Mouse (Mus musculus): ENCODE data around the gene N4bp3.
"Not testable (repeated sequence)": the region's sequence is repeated elsewhere in the genome, so short reads cannot be mapped to it uniquely, and the experiment has no call there.

N4bp3 gene

DNA sequence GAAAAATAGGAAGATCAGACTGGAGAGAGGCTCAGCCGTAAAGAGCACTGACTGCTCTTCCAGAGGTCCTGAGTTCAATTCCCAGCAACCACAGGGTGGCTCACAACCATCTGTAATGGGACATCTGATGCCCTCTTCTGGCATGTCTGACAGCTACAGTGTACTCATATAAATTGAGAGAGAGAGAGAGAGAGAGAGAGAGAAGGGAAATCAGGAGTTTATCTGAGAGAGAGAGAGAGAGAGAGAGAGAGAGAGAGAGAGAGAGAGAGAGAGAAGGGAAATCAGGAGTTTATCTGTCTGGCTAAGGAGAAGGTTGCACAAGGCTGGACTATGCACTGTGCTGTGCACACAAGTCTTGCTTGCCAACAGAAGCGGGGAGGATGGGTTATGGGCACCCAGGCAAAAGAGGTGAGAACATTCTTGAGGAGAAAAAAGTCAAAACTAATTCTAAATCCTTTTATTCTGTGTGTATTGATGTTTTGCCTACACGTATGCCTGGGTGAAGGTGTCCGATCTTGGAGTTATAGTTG lies 2.3 kb upstream of the N4bp3 start:
- peak; percentile 21 for DNase-seq (ENCODE audit: low read depth)

DNA sequence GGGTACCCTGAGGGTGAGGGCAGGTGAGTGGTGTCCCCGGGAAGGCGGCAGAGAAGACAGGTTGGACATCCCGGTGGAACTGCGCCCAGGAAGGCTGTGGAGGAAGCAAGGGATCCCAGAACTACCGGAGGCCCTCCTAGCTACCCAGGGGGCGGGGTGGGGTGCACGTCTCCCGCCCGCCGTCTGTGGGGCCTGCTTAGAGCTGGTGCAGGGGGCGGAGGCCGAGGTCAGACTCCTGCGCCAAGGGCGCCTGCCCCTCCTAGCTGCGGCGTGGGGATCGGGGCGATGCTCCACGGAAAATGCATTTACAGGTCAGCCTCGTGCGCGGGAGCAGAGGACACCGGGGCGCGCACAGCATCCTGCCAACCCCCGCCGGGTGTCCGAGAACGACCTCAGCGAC lies 381 bp downstream of the N4bp3 start:
- DNase-seq (ENCODE audit: low read depth): no peak

DNA sequence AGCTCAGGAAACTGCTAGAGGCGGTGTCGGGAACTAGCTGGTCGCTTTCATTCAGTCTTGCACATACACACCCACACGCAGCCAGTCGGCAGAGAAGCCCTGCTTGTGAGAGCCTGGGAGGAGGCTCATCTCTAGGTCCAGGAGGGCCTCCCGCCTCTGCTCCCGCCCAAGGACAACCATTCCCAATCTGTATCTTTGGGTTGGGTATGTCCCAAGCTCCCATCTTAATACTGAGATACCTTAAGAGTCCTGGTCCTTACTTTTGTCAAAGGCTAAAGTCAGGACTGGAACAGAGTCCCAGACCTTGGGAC lies 798 bp downstream of the N4bp3 start:
- DNase-seq (ENCODE audit: low read depth): peak; percentile 57

DNA sequence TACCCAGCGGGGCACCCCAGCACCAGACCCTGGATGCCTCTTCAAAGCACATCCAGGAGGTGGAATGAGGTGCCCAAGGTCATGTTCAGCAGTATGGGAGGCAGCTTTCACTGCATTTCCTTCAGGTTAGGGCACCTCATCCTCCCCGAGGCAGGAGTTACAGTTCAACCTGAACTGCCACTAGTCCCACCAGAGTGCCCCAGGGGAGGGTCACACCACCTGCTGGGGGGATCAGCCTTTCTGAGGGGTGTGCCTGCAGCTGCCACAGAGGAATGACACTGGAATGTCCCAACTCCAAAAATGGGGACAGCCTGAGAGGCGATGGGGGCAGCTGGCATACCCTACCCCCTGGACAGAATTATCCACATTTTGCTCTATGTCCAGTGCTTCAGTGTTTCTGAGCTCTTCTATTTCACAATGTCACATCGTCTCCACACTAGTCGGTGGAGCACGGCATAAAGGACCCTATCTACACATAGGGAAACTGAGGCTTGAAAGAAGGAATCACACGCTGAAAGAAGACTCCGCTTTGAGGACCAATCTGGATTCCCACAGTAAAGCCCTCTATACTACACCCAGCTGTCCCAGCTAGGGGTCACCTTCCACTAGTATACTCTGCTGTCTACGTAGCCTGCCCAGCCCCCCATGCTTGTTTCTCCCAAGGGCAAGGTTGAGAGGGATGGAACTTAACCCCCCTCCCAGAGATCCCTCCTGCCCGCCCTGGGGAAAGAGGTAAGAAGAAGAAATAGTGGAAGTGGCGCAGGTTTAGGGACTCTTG lies 1.3 kb downstream of the N4bp3 start:
- no peak for DNase-seq (ENCODE audit: low read depth)

DNA sequence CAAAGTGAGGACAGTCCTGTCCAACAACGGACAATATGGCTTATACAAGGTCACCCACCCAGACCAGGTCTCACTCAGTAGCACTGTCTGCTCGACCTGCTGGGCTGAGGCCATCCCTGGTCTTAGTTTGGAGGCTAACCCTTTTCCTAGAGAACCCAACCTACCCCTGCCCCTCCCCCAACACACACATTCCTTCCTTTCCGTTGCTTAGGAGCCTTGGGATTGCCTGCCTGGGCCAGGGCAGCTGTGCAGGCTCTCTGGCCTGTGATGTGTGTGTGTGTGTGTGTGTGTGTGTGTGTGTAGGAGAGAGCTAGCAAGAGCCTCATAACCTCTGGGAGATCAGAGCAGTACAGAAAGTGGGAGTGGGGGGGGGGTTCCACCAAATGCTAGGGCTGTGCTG lies 2.1 kb downstream of the N4bp3 start:
- no peak for DNase-seq (ENCODE audit: low read depth)

DNA sequence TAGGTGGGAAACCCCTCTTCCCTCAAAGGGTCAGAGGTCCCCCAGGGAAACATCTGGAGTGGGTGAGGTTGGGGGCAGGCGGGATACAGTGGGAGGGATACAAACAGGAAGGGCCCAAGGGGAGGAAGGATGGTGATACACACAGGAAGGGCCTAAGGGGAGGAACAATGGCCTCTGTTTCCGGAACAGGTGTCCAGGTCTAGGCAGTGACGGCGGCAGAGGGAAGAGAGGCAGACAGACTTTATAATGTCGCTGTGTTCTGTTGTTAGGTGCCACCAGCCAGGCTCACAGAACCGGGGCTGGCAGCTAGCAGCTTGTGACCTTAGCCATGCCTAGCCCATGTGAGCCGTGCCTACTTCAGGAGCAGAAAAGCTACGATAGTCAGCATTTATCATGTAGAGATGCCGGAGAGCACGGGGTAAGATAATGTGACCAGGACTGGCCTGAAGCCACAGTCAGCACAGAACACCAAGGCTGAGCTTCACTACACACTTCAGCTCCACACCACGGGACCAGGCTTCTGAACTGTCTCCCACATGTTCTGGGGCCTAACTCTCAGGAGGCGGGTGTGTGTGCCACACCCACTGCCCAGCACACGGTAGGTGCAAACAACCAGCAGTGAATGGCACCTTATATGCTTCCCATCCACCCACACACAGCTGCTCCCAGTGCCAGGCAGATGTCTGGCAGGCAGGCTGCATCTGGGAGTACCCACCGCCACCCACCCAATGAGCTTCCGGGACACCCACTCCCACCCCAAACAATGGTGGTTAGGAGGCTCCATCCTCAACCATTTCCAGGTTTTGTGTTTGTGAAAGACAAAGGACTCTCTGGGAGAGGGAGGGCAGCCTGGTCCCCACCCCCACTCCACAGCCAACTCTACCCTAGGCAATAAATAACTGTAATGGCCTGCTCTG lies 3.6 kb downstream of the N4bp3 start:
- DNase-seq (ENCODE audit: low read depth): peak; percentile 66

DNA sequence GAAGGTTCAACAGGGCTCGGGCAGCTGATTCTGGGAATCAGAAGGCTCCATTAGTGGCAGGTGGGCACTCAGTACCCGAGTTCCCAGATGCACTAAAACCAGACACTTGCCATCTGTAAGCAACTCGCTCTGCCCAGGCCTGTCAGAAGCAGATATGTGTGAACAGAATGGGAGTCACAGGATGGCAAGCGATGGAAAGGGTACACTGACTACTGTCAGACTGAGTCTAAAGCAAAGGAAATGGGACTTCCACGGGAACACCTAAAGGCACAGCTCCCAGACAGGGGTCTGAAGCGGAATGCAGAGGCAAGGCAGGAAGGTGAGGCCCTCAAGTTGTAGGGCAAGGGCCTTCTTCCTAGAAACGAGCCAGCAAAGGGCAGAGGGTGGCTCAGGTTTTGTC lies 4.4 kb downstream of the N4bp3 start:
- DNase-seq (ENCODE audit: low read depth): no peak

DNA sequence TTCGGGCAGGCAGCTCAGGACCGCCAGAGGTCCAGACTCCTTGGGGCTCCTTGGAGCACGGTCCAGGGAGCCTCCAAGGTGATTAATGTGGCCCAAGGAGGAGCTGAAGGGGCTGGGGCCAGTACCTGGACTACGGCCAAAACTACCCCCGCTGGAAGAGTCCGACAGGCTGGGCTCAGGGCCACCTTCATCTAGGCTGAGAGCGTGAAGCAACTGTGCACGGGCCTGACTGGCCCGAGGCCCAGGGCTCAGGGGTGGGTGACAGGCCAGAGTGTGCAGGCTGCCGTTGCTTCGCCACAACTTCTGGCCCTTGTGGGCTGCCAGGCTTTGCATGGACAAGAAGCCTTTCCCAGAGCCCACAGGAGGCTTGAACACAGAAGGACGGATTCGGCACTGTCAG lies 5.3 kb downstream of the N4bp3 start:
- DNase-seq (ENCODE audit: low read depth): no peak

DNA sequence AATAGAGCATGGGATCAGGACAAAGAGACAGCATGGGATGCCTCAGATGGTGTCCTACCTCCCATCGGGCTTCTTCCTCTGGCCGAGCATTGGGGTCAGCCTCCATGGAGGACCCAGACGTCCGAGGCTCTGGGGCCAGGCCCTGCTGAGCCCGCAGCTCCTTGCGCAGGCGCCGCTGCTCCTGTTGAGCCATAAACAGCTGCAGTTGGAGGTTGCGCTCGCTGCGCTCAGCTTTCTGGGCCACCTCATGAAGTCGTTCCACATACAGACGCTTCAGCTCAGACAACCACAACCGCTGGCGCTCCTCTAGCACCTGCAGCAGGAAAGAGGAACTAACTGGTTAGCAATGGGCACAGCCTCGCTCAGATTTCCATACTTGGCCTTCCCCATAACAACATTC lies 6.4 kb downstream of the N4bp3 start:
- DNase-seq (ENCODE audit: low read depth): peak; percentile 54

DNA sequence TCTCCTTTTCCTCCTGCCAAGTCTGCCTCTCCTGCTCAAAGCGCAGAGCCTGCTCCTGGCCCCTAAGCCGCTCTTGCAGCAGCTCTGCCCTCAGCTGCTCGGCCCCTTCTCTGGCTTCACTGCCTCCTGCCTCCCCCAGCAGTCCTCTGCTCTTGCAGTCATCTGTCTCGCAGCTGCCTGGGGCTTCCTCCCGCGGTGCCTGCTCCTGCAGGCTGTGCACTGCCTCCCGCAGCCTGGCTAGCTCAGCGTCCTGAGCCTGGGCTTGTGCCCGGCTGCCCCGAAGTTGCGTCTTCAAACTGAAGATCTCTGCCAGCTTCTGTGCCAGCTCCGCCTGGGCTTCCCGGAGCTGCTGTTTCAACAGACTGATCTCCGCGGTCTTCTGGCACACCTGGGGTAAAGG lies 6.9 kb downstream of the N4bp3 start:
- no peak for DNase-seq (ENCODE audit: low read depth)

DNA sequence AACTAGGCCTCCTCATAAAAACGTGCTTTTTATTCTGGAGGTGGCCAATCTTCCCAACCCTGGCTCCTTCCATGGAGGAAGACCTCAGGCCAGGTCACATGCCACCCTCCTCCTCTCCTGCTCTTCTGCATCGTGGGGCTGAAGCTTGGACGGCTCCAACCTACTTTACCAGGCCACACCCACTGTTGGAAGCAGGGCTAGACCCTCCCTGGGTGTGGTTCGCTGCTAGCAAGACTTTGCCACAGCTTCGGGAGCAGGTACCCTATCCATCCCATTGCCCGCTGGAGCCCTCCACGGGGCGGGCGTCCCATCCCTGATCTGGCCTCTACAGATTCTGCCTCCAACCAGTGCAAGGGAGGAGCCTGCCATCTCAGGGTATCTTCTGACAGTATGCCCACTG lies 7.4 kb downstream of the N4bp3 start:
- no peak for DNase-seq (ENCODE audit: low read depth)

DNA sequence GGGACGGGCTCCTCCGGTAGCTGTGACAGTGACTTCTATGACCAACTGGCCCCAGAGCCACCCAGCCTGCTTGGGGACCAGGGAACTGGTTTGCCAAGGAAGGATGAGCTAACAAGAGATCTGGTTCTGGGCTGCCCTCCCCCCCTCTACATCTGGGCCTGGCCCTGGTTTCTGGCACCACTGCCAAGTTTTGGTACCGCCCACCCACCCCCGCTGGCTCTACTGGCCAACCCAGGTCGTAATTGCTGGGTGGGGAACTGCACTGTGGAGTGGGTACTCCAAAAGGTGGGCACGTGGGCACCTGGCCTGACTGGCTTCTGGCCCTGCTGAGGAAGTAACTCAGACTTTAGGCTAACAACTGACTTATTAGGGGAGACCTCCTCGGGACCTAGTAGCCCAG lies 9.9 kb downstream of the N4bp3 start:
- no peak for DNase-seq (ENCODE audit: low read depth)

DNA sequence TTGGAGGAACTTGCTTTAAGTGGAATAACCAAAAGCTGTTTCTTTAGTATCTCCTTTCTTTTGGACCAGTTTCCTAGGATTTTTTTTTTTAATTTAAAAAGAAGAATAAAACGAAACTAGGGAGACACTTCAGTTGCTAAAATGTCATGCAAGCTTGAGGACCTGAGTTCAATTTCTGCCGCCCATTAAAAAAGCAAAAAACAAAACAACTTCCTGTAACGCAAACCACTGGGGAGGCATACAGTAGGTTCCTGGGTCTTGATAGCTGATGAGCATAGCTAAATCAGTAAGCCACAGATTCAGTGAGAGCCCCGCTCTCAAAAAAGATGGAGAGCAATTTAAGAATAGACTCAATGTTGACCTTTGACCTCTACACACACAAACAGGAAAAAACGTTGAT lies 12.1 kb downstream of the N4bp3 start:
- no peak for DNase-seq (ENCODE audit: low read depth)

DNA sequence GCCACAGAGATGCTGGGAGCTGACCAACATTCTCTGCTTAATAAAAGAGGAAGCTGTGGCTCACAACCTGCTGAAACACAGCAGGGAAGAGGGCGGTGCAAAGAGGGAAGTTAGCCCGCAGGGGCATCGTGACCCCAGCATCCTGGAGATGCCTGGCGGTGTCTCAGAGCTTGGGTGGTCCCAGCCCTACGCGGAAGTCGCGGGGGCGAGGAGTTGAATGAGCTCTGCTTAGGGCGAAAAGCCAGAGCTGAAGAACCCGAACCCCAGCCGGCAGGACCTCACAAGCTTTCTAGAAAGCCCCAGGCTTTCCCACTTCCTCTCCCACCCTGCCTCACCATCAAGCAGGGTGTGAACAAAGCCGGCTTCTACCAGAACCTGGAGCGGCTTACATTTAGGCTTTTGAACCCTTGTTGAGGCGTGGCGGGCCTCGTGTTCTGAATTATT lies 12.6 kb downstream of the N4bp3 start:
- DNase-seq (ENCODE audit: low read depth): peak; percentile 93

DNA sequence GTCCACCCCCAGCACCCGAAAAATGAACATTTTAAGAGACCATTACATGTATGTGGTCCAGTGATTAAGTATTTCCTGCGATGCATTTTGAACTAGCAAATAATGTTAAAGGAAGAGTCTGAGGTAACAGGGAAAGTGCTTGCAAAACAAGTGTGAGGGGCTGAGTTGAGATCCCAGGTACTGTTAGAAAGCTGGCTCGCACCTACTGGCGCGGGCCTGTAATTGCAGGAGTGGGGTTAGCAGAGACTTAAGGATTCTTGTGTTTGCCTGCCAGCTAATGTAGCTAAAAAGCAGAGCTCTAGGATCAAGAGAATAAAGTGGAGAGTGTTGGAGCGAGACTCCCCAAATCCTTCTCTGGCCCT lies 14.3 kb downstream of the N4bp3 start:
- DNase-seq (ENCODE audit: low read depth): peak; percentile 90

DNA sequence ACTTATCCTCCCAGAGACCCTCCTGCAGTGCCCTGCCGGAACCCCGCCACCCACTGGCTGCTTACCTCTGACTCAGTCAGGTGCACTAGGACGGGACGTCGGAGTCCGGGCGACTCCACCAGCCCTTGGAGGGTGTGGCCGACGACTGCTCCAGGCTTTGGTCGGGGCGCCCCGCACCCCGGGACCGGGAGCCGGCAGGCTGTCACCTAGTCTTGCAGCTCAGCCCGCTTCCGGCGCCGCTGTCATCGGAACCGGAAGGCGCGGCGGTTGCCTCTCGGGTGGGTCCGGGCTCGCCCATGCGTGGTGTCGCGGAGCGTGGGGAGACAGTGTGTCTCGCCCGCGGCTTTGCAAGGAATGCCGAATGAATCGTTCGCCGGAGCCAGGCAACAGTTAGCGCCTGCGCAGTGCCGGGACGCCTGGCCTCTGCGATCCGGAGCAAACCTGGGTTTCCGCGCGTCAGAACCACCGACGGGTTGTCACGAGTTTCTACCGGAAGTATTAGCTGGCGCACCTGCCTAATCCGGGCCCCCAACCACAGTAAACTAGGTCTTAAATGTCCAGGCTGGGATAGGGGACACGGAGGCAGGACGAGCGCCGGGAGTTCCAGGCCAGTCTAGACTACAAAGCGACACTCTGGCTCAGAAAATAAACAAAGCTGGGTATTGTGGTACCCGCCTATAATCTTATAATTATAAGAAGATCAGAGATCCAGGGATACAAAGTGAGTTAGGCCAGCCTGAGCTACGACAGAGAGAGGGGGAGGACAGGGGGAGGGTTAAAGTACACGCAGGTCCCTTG lies 14.9 kb downstream of the N4bp3 start, which contains the start of gene Rmnd5b:
TSS of gene Rmnd5b (minus strand) at position 372 of the 798 bp plus-strand sequence.
- DNase-seq (ENCODE audit: low read depth): peak; percentile 87

DNA sequence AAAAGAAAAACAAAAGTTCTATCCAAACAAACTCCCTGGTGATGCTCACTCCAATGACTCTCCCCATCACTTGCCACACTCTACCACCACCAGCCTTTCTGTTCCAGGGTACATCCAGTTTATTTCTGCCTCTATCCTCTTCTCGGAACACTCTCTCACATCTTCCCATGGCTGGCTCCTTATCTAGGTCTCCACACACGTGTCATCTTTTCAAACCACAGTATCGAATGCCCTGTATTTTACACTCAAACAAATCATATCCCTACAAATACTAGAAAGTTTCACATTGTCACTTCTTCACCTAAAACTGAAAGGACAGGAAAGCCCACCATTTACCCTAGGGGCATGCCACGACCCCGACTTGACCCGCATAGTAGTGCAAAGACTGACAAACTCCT lies 15.5 kb downstream of the N4bp3 start:
- no peak for DNase-seq (ENCODE audit: low read depth)

DNA sequence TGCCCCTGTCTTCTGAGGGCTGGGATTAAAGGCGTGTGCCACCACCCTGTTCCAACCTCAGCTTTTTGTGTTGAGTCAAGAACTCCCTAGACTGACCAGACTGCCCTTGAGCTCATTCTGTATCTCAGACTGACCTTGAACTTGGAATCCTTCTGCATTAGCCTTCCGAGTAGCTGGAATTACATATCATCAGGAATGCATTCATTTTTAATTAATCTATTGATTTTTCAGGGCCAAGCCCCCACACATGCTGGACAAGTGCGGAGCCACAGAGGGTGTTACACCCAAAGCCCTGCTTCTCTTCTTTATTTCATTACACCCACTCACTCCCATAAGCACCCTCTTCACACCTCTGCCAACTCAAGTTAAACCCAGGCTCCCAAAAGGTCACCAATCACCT lies 16.9 kb downstream of the N4bp3 start:
- DNase-seq (ENCODE audit: low read depth): no peak

DNA sequence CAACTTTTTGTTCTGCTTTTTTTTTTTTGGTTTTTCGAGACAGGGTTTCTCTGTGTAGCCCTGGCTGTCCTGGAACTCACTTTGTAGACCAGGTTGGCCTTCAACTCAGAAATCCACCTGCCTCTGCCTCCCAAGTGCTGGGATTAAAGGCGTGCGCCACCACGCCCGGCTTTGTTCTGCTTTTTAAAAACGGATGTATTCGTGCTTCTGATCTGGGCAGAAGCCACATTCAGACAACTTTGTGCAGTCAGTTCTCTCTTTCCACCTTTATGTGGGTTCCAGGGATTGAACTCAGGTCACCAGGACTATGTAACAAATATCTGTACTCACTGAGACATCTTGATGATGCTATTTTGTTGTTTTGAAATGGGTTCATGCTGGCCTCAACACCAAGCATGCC lies 17.4 kb downstream of the N4bp3 start:
- DNase-seq (ENCODE audit: low read depth): not testable (repeated sequence)

DNA sequence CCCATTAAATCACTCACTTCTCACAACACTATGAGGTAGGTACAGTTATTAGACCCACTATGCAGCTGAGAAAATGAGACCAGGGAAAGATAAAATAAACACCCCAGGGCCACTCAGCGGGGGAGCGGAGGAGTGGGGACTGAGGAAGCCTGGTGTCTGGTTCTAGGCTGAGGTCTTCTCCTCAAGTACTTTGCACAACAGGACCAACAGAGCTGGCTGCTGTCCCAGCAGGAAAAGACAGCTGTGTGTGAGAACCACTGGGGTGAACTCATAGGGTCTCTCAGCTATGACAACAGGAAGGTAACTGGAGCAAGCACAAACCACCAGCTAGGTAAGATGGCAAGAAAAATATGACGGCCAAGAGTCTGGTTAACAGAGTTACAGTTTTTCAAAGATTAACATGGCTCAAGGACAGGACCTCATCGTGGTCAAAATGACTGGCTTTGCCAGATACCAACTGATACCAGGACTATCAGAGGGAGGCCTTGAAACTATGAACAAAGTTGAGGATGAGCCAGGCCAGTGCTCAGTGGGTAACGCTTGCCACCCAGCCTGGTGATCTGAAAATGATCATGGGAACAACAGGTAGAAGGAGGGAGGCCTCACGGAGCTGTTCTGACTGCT lies 18.4 kb downstream of the N4bp3 start:
- DNase-seq (ENCODE audit: low read depth): peak; percentile 88

DNA sequence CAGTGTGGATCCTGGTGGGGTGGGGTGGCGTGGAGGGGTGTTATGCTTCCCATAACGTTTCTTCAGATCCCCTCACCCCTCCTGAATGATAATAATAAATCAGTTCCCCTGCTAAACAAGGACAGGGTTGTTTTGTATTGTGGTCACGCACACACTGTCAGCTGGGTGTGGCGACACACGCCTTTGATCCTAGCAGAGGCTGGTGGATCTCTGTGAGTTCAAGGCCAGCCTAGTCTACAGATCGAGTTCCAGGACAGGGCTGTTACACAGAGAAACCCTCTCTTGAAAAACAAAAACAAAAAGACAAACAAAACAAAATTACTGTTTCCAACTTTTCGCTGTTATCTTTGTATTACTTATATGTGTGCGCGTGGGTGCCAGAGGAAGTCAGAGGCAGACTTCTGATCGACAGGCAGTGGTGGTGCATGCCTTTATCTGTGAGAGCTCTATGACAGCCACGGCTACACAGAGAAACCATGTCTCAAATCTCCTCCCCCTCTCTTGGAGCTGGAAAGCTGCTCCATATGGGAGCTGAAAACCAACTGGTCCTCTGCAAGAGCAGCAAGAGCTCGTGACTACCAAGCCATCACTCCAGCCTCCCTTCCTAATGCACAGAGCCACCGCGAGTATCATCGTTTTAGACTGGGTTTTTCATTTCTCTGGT lies 20.9 kb downstream of the N4bp3 start:
- no peak for DNase-seq (ENCODE audit: low read depth)

All from 416B (cell line).